Mouse (Mus musculus) 416B (cell line): ENCODE results near the gene Snx18.

ENCODE experiments used
- DNase-seq: peaks from one replicate; pipeline ENCODE4 v3.0.0; 2011; ENCODE audit warnings: low read depth

The Snx18 gene

GRCm38 (mm10) chr13:113617891-113618823 lies at the start of gene Snx18:
TSS of gene Snx18 (minus strand) at chr13:113618564.
- DNase-seq, result peak; percentile 61

- DNase-seq, result no peak
These were observed 45.5 kb upstream of the Snx18 start for GRCm38 (mm10) chr13:113663883-113664282.

GRCm38 (mm10) chr13:113663151-113663779 lies 44.9 kb upstream of the Snx18 start, which contains the start of gene Hspb3:
TSS of gene Hspb3 (minus strand) at chr13:113663676.
- DNase-seq, result no peak

GRCm38 (mm10) chr13:113661826-113662271 lies 43.5 kb upstream of the Snx18 start:
- DNase-seq, result no peak

- DNase-seq, result no peak
These were observed 42.4 kb upstream of the Snx18 start for GRCm38 (mm10) chr13:113660576-113661310.

GRCm38 (mm10) chr13:113657204-113657603 lies 38.8 kb upstream of the Snx18 start:
- DNase-seq, result no peak

- no peak for DNase-seq
These were observed 38.3 kb upstream of the Snx18 start for GRCm38 (mm10) chr13:113656639-113657038.

GRCm38 (mm10) chr13:113655511-113655910 lies 37.1 kb upstream of the Snx18 start:
- DNase-seq, result no peak

- DNase-seq, result peak; percentile 14
These were observed 22.7 kb upstream of the Snx18 start for GRCm38 (mm10) chr13:113640944-113641597.

- peak; percentile 52 for DNase-seq
These were observed 20.6 kb upstream of the Snx18 start for GRCm38 (mm10) chr13:113638914-113639313.

- peak; percentile 47 for DNase-seq
These were observed 17.4 kb upstream of the Snx18 start for GRCm38 (mm10) chr13:113635799-113636222.

- DNase-seq, result no peak
These were observed 16.5 kb upstream of the Snx18 start for GRCm38 (mm10) chr13:113634732-113635481.

GRCm38 (mm10) chr13:113632506-113632905 lies 14.1 kb upstream of the Snx18 start:
- DNase-seq, result no peak

GRCm38 (mm10) chr13:113627601-113628000 lies 9.2 kb upstream of the Snx18 start:
- DNase-seq, result no peak

GRCm38 (mm10) chr13:113622865-113623255 lies 4.5 kb upstream of the Snx18 start:
- DNase-seq, result peak; percentile 36

- no peak for DNase-seq
These were observed 3.9 kb upstream of the Snx18 start for GRCm38 (mm10) chr13:113622122-113622864.

- no peak for DNase-seq
These were observed 639 bp upstream of the Snx18 start for GRCm38 (mm10) chr13:113619003-113619402.

- no peak for DNase-seq
These were observed 950 bp downstream of the Snx18 start for GRCm38 (mm10) chr13:113617338-113617890.

GRCm38 (mm10) chr13:113616751-113617337 lies 1.5 kb downstream of the Snx18 start:
- no peak for DNase-seq
